Mouse (Mus musculus): ENCODE results near the gene Tgfb3.

The Tgfb3 gene

DNA sequence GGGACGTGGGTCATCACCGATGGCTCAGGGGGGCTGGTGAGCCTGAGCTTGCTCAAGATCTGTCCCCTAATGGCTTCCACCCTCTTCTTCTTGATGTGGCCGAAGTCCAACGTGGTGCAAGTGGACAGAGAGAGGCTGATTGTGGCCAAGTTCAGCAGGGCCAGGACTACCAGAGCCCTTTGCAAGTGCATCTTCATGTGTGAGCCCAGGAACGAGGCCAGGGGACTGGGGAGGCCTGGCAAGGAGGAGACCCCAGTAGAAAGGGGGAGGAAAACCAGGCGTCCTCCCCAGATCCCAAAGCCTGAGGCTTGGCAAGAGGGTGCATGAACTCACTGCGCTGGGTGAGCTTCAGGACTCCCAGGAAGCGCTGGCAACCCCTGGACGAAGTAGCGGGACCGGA lies 1.1 kb downstream of the Tgfb3 start:
- no peak for DNase-seq

- DNase-seq = no peak
Observed at GRCm38 (mm10) chr12:86077322-86077721, 1.5 kb downstream of the Tgfb3 start.

GRCm38 (mm10) chr12:86076321-86076901 lies 2.4 kb downstream of the Tgfb3 start:
- DNase-seq = no peak

DNA sequence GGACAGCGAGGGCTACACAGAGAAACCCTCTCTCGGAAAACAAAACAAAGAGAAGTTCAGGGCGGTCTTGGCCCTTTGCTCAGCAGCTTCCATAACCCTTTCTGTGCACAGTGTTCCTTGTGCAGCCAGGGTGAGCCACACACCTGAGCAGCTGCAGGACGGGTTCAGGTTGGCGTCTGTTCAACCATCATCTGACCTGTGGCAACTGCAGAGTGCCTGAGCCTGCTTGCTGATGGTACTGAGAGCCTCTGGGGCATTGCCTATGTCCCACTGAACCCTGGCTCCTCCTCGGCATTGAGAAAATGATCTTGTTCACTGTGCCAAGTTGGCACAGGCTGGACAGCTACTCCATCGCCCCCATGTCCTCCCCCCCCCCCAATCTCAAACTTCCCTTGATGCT lies 3.5 kb downstream of the Tgfb3 start:
- no peak for DNase-seq

GRCm38 (mm10) chr12:86074681-86075080 lies 4.2 kb downstream of the Tgfb3 start:
- no peak for DNase-seq

GRCm38 (mm10) chr12:86071432-86071831 lies 7.4 kb downstream of the Tgfb3 start:
- no peak for DNase-seq

DNA sequence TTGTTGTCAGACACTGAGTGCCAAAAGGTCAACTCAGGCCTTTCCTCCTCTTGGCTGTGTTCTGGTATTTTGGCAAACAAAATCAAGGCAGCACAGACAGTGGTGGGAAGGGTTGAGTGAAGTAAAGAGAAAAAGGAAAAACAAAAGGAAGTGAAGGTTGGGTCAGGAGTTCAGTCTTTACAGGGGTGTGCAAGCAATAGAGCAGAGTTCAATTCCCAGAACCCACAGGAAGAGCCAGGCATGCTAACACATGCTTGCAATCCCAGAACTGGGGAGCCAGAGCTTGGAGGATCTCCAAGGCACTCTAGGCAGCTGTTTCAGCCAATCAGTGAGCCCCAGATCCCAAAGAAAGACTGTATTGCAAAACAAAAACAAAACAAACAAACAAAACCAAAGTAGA lies 14.0 kb downstream of the Tgfb3 start:
- DNase-seq = no peak

- no peak for DNase-seq
Observed at GRCm38 (mm10) chr12:86059341-86059740, 19.5 kb downstream of the Tgfb3 start.

- no peak for DNase-seq
Observed at GRCm38 (mm10) chr12:86057516-86057915, 21.3 kb downstream of the Tgfb3 start.

DNA sequence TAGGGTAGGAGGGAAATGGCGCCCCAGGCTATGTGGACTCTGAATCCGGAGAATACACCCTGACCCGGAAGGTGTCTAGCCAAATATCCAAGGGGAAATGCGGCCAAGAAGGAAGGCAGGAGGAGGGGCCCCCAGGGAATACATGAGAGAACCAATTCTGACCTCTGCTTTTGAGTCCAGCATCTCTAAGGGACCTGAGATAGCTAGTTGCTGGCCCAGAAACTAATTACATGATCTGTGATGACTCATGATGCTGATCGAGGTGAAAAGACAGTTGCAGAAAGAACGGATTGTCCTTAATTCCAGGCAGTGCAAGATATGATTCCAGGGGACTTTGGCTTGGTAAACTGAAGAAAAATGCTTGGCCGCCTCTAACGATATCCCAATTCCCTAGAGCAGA lies 21.9 kb downstream of the Tgfb3 start:
- DNase-seq = no peak

DNA sequence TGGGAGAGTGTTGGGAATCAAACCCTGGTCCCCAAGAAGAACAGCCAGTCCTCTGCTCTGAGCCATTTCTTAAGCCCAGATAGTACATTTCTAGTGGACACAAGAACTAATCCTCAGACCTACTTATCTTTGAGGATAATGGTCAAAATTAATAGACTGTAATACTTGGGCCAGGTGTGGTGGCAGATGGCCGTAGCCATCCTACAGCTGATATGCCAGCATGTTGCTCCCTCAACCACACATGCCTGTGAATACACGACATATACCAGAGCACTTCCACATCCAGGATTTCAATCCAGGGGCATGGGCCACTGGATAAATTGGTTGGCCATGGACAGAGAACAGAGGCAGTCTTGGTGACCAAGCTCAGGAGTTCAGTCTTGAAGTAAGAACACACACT lies 23.5 kb downstream of the Tgfb3 start:
- DNase-seq = no peak

DNA sequence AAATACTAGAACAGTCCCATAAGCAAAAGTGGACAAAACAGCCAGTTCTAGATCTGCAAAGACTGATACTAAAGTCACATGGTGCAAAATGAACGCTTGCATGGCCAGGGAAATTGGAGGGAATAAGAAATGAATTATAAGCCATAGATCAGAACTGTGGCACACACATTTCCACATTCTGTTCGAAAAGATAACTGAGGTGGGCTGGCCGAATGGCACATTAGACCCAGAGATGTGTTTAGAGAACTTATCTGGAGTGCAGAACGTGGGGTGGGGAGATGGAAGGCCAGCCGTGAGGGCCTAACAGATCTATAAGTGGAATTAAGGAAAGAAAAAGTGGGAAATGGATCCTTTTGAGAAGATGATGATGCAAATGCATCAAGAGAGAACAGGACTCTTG lies 27.4 kb downstream of the Tgfb3 start:
- DNase-seq = no peak

DNA sequence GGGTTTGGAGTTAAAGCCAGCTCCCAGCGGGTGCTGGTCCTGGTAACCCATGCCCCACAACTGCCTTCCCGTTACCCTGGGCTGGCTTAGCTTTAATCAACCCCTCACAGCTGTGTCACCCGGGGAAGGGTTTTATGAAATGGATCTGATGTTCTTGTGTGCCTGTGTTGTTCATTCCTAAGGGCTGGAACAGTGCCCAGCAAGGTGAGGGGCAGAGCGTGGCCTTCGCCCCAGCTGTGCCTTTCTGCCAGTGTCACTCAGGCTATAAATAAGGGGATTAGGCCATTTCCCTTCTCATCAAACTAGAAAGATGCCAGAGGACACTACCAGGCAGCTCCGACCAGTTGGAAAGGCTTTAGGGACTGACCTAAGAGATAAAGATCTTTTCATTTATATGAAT lies 29.0 kb downstream of the Tgfb3 start:
- DNase-seq = no peak

DNA sequence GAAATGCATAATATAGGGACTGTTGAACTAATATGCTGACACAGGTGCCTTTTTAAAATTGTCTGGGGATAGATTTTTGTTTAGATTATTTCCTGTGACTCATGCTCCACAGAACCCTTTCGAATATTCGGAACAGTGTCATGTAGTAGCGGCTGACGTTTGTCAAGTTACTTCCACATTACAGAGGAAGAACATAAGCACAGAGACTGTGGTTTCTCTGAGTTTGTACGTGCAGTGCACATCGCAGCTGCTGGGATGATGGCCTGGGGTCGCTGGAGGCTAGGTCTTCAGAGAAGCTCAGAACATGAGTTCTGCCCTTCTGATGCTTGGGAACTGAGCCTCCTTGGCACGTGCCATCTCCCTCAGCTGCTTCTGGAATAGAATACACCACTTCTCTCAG lies 31.5 kb downstream of the Tgfb3 start:
- DNase-seq = no peak

- no peak for DNase-seq
Observed at GRCm38 (mm10) chr12:86046776-86047175, 32.1 kb downstream of the Tgfb3 start.

GRCm38 (mm10) chr12:86046141-86046540 lies 32.7 kb downstream of the Tgfb3 start:
- no peak for DNase-seq

DNA sequence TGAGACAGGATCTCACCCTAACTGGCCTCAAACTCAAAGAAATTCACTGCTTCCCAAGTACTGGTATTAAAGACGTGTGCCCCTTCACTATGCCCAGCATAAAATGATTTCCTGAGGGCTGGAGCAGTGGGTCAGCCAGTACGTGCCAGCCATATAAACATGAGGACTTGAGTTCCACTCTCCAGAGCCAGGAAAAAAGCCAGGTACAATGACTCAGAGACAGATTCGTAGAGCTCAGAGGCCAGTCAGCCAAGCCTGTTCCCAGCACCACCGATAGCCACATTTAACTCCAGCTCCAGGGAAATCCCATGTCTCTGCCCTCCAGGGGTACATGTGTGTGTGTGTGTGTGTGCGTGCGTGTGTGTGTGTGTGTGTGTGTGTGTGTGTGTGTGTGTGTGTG lies 39.1 kb downstream of the Tgfb3 start:
- no peak for DNase-seq

DNA sequence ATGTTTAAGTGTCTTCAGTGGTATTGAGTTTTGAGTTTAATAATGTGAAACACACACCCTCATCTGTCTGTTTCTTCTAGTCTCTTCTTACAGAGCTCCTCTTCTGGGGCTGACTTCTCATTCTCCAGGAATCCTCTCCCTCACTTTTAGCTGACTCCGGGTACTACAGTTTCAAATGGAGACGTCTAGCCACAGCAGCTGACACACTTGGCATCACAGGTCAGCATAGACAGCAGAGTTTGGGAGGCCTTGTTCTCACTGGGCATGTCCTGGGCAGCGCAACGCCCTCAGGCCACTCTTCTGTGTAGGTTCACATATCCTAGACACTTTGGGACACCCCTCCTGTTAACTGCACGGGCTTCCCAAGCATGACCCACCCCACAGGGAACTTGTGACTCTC lies 39.8 kb downstream of the Tgfb3 start:
- no peak for DNase-seq

- no peak for DNase-seq
Observed at GRCm38 (mm10) chr12:86037235-86037921, 41.5 kb downstream of the Tgfb3 start.

DNA sequence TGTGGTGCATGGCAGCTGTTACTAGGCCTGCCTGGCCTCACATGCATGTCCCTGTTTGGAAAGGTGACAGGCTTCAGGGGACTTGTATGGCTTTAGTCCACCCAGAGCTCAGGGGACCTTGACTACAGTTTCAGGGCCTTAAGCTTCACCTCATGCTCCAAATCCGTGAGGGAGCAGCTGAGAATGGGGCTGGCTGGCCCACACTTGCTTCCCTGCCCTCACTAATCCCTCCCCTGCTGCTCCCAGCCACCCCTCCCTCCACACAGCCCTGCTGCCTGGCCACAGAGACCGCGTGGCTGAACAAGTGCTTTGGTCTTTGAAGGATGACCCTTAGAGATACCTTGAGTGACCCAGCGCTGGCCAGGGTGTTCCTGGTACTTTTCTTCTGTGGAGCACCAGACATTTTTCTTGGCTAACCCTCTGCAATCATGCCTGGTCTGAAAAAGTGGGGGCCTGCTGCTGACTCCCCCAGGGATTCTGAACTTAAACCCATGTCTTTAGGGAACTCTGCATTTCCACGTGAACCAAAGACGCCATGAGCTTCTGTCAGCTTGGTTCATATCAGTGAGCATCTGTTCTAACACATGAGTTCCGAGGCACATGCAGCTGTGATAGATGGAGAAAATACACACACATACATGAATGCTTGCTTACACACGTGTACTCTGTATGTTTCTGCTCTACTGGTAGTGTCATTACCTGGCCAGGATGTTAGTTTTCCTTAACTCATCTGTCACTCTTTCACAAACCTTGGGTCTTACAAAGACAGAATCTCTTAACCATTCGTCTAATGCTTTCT lies 42.3 kb downstream of the Tgfb3 start:
- no peak for DNase-seq

GRCm38 (mm10) chr12:86035586-86035985 lies 43.3 kb downstream of the Tgfb3 start:
- no peak for DNase-seq

DNA sequence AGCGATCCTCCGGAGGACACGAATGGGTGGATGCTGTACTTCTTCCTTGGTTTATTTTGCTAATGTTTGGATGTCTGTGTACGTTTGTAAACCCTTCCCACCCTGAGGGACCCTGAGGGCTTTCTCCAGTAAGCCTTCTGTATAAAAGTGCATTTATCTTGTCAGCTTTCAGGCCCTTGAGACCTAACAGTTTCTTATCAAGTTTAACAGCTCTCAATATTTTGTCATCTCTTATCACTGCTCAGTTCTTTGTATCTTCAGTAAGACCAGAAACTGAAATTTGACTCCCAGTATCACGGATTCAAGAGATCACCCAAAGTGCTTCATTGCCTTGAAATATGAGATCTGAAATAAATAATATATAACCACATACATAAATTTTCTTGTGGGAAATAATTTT lies 47.9 kb downstream of the Tgfb3 start:
- DNase-seq = no peak

DNA sequence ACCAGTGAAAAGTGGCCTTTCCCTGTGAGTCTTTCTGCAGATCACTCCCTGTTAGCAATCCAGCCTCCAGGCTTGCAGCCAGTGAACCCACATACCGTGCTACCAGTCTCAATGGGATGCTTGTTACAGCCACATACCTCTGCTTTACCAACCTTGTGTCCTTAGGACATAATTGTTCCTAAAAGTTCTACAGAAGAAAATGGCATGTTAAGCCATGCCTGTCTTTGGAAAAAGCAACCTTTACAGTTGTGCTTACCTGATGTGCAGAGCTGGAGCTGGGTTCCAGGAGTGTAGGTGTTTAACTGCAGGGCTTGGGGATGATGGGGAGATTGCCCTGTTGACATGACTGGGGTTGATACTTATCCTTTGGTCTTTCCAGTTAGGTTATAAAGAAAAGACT lies 51.1 kb downstream of the Tgfb3 start:
- no peak for DNase-seq

DNA sequence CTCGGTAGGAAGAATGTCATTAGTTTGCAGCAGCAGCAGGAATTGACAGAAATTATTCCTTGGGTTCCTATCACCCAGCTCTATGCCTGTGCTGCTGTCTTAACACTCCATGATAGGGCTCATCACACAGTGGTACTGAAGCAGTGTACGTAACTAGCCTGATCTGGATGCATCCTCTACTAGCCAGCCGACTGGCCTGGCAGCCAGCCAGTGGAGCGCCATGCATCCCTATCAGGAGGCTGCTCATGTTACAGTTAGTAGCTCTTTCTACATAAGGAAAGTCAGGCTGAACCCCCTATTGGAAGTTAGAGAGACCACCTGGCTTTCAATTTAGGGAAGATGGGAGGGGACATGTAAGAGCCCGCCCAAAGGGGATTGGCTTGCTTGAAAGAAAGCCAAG lies 51.8 kb downstream of the Tgfb3 start:
- DNase-seq = no peak

Measured in thymus, postnatal 25 days (tissue).